Mouse (Mus musculus): ENCODE measurements around the gene Add3. TPM values are rescaled to one million over a fixed set of nuclear protein-coding genes. Genes with fewer than 3 reads are reported as not detected.

The Add3 gene
- 13.0 and 14.2 TPM in 2 replicates for polyA plus RNA-seq (2012; rRNA removed)

DNA sequence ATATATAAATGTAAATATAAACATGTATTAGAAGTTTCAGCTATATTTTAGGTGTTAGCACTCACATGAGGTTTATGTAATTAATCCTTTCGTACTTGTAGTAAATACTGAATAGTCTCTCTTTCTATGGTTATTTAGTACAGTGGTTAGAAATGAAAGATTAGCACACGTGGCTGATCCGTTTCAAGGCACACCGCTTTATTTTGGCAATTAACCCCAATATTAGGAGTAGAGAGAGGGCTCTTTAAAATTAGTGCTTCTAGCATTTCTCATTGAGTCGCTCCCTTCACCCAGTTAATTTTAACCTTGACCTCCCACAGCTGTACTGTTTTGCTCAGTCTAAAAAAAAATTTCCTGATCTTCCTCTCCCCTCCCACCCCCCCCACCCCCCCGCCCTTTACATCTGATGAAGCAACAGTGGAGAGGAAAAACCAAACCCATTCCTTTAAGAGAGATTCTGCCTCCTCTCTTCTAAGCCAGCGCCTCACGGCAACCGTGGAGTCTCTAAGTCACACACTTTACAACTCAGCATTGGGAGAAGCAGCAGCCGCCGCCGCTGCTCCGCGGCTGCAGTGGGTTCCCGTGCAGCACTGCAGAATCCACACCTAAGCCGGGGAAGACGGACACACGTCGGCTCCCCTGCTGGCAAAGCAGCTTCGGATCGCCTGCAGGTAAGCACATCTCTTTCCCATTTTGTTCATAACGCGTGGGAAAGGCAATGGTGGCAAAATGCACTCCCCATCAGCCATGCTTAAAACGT, at the start of gene Add3:
Gene Add3, plus strand, starts transcription at position 400 of the 760 bp plus-strand sequence.

Other genes with a start within 250 kb of the Add3 start
- 45.6 and 46.3 TPM in 2 replicates for gene Xpnpep1, start 100.2 kb upstream of the Add3 start, polyA plus RNA-seq (2012; rRNA removed)
- gene Mxi1, start 170.1 kb downstream of the Add3 start, polyA plus RNA-seq (2012; rRNA removed) = 15.1 and 17.8 TPM in 2 replicates
- gene Gm10197, start 231.3 kb downstream of the Add3 start, polyA plus RNA-seq (2012; rRNA removed) = not detected in 2 replicates